Mouse (Mus musculus): ENCODE data around the gene Tekt3.

Gene Tekt3

GRCm38 (mm10) chr11:63125832-63126456 is 64.5 kb downstream of the Tekt3 start:
- no peak for DNase-seq (ENCODE audit: low spot score)

- no peak for DNase-seq (ENCODE audit: low spot score)
Observed at GRCm38 (mm10) chr11:63126976-63127375, 65.5 kb downstream of the Tekt3 start.

GRCm38 (mm10) chr11:63127513-63127912 is 66.1 kb downstream of the Tekt3 start:
- DNase-seq (ENCODE audit: low spot score), result no peak

GRCm38 (mm10) chr11:63128784-63129183 is 67.3 kb downstream of the Tekt3 start, which contains the start of gene Pmp22:
Pmp22 (plus strand) TSS chr11:63128982.
- no peak for DNase-seq (ENCODE audit: low spot score)

GRCm38 (mm10) chr11:63129375-63129774 is 67.9 kb downstream of the Tekt3 start:
- DNase-seq (ENCODE audit: low spot score), result no peak

- no peak for DNase-seq (ENCODE audit: low spot score)
Observed at GRCm38 (mm10) chr11:63129840-63130239, 68.4 kb downstream of the Tekt3 start.

- peak; percentile 64 for DNase-seq (ENCODE audit: low spot score)
Observed at GRCm38 (mm10) chr11:63130497-63130896, 69.0 kb downstream of the Tekt3 start.

GRCm38 (mm10) chr11:63131001-63131692 is 69.7 kb downstream of the Tekt3 start:
- DNase-seq (ENCODE audit: low spot score), result peak; percentile 61

GRCm38 (mm10) chr11:63131693-63132040 is 70.2 kb downstream of the Tekt3 start:
- DNase-seq (ENCODE audit: low spot score), result no peak

- no peak for DNase-seq (ENCODE audit: low spot score)
Observed at GRCm38 (mm10) chr11:63132151-63132500, 70.7 kb downstream of the Tekt3 start.

GRCm38 (mm10) chr11:63132501-63133435 is 71.3 kb downstream of the Tekt3 start:
- DNase-seq (ENCODE audit: low spot score), result peak; percentile 47

- no peak for DNase-seq (ENCODE audit: low spot score)
Observed at GRCm38 (mm10) chr11:63134021-63134420, 72.6 kb downstream of the Tekt3 start.

GRCm38 (mm10) chr11:63134742-63135482 is 73.5 kb downstream of the Tekt3 start:
- DNase-seq (ENCODE audit: low spot score), result no peak

- DNase-seq (ENCODE audit: low spot score), result peak; percentile 93
Observed at GRCm38 (mm10) chr11:63135622-63136021, 74.2 kb downstream of the Tekt3 start.

- DNase-seq (ENCODE audit: low spot score), result no peak
Observed at GRCm38 (mm10) chr11:63136205-63136604, 74.8 kb downstream of the Tekt3 start.

- no peak for DNase-seq (ENCODE audit: low spot score)
Observed at GRCm38 (mm10) chr11:63136836-63137416, 75.5 kb downstream of the Tekt3 start.

- no peak for DNase-seq (ENCODE audit: low spot score)
Observed at GRCm38 (mm10) chr11:63138739-63139138, 77.3 kb downstream of the Tekt3 start.

GRCm38 (mm10) chr11:63142311-63142710 is 80.9 kb downstream of the Tekt3 start:
- DNase-seq (ENCODE audit: low spot score), result no peak

- no peak for DNase-seq (ENCODE audit: low spot score)
Observed at GRCm38 (mm10) chr11:63142816-63143215, 81.4 kb downstream of the Tekt3 start.

- no peak for DNase-seq (ENCODE audit: low spot score)
Observed at GRCm38 (mm10) chr11:63143486-63143885, 82.0 kb downstream of the Tekt3 start.

Data from urinary bladder, postnatal 25 days (tissue).